Mouse (Mus musculus) urinary bladder, adult 18-20 months (tissue): Measurements from ENCODE around the gene Cdkn1a.

Experiments
- DNase-seq, 2 experiments: peaks; one replicate each; pipeline ENCODE4 v3.0.0; 2022; ENCODE audit warnings: low spot score in 2 of 2, mixed read lengths in 2 of 2

Gene Cdkn1a

DNA sequence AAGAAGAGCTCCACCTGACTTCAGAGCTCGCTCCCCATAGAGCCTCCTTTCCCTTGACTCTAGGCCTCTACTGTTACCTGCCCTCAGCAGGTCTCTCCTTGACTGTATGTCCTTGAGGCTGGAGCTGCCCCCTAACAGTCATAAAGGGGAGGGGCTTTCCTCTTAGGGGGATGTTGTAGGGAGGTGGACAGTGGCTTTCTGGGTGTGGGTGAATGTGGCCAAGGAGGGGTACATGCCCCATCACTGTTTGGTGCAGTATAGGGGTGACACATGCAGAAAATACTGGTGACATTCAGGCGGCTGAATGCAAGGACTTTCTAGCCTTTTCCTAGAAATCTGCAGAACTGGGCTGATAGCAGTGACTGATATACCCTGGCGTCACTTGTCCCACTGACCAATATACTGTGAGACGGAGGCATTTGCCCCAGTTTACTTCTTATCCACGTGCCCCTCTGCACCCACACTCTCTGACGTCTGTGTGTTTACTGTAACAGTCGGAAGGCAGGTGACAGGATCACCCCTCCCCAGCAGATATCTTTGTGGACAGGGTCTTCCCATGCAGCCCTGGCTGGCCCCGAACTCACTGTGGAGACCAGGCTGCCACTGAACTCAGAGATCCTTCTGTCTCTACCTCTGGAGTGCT lies 26.4 kb downstream of the Cdkn1a start:
- DNase-seq, result no peak

DNA sequence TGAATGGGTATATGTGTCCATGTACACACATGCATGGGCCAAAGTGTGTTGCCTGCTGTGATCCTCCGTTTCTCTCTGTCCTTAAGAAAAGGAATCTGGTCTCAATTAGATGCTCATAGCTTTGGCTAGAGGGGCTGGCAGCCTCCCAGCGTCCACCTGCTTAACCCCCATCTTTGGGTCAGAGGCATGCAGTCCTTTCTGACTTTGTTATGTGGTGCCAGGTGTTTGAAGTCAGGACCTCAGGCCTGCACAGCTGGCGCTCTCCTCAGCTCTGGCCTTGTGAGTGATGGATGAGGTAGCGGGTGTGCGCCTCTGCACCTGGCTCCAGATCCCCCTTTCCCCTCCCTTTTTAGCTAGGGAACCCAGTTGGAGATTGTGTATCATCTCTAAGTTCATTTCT lies 27.3 kb downstream of the Cdkn1a start:
- DNase-seq, result no peak

DNA sequence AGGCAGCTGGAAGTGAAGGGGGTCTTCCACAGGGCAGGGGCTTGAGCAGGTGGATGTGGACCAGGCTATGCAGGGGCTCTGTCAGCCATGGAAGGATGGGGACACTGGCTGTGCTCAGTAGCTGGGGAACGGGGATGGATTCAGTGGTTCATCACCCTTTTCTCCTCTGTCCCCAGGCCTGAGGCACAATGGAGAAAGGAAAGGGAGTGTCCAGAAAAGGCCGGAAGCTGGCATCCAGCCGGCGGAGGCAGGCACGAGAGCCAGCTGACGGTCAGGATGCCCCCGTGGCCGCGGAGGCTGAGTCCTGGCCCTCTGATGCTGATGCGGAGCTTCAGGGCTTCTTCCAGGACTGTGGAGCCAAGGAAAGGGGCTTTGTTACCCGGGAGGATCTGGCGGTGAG lies 29.9 kb downstream of the Cdkn1a start:
- no peak for DNase-seq

DNA sequence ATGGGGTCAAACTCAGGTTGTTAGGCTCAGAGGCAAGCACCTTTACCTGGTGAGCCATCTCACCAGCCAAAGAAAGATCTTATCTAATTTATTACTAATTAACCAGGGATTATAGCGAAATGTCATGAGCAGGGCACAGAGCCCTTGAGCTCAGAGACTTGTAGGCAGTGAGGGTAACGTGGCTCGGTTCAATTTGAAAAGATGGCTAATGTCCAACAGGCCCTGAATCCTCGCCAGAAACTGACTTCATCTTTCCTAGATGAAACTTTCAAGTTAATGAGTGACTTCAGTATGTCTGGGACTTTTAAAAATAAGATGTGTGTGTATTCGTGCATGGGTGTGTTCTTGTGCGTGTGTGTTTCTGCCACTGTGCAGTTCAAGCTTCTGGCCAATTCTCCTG lies 32.0 kb downstream of the Cdkn1a start:
- no peak for DNase-seq

DNA sequence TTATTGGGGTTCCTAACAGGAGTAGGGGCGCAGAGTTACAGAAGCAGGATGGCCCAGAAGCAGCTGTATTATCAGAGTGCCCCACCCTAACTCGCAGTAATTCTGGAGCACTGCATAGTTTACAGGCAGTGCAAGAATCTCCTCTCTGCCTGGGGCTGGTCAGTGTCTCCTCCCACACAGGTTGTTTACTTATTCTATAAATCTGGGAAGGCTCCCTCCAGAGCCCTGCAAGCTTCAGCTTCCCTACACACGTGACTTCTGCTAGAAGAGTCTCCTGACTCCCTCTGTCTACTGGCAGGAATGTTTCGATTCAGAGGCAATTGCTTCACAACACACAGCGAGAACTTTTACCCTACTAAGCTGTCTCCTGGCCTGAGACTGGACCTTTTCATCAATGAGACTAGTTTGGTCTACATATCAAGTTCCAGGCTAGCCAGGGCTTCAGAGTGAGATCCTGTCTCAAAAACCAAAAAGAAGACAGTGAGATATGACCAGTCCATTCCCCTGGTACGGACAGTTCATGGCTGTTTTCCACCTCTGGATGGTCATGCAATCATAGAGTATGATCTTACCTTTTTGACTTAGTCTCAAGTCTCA lies 32.9 kb downstream of the Cdkn1a start:
- peak in 1 of 2 experiments; percentile 34 for DNase-seq

DNA sequence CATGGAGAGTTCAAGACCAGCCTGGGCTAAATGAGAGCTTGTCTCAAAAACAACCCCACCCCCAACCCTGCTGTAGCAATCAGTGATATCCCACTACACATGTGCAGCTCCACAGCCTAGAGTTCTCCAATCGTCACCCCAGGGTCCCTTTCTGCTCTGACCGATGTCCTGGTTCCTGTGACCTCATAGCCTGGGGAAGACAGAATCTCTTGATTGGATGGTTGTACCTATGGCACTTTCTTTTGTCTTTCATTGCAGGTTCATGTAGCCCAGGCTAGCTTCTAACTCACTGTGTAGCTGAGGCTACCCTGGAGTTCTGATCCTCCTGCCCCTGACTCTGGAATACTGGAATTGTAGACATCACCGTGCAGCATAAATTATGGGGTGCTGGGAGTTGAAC lies 35.8 kb downstream of the Cdkn1a start:
- no peak for DNase-seq

DNA sequence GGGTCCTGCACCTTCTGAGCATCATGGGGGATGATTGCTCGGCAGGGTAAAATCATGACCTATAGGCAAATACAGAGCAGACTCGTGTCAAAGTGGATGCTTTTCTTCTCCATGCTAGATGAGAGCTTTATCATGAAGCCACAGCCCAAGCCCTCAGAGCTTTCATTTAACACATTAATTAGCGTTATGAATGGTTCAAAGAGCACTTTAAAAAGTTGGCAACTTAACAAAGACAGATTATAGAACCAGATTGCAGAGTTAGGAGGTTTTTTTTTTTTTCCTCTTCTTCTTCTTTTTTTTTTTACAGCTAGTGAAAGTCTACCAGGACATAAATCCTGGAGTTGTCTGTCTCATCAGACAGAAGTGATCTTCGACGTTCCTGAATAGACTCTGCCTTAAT lies 38.6 kb downstream of the Cdkn1a start:
- no peak for DNase-seq

DNA sequence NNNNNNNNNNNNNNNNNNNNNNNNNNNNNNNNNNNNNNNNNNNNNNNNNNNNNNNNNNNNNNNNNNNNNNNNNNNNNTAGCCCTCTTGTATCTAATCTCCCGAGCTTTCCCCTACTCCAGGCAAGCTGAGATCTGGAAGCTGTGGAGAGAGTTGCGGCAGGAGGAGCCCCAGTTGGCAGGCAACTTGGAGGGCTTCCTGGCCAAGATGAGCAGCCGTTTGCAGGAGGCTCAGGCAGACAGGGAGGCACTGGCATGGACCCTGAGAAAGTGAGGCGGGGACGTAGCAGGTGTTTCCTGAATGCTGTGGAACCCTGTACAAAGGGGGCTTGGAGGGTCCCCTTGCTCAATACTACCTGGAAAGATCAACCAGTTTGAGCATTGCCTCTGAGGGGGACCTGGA lies 44.3 kb downstream of the Cdkn1a start:
- no peak for DNase-seq

DNA sequence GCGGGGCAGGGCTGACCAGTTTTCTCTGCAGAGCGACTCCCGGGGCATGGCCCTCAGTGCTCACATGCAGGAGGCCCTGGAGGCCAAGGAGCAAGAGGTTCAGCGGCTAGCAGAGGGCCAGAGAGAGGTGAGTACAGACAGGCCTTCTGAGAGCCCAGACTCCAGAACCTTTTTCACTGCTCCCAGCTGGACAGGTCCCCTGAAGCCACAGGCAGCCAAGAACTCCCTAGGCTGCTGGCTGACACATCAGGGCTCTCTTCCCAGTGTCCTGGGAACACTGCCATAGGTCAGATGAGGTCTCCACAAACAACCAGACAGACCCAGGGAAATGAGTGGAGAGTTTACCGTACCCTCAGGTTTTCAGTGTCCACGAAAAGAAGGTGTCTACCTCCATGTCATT lies 45.5 kb downstream of the Cdkn1a start:
- peak in 1 of 2 experiments; percentile 65 for DNase-seq

DNA sequence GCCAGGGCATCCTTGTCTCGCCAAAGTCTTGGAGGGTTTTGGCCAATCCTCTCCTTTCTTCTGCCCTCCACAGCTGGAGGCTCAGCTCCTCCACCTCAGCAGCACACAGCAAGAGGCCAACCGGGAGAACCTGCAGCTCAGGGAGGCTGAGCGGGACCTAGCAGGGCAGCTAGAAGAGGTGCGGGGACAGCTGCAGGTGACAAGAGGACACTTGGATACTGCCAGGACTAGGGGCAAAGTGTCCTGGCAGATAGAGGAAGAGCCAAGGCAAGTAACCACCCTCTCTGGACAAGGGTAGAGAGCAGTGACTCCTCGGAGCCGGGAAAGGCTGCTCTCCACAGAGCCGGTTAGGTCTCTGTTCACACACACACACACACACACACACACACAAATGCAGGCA lies 47.1 kb downstream of the Cdkn1a start:
- no peak for DNase-seq

DNA sequence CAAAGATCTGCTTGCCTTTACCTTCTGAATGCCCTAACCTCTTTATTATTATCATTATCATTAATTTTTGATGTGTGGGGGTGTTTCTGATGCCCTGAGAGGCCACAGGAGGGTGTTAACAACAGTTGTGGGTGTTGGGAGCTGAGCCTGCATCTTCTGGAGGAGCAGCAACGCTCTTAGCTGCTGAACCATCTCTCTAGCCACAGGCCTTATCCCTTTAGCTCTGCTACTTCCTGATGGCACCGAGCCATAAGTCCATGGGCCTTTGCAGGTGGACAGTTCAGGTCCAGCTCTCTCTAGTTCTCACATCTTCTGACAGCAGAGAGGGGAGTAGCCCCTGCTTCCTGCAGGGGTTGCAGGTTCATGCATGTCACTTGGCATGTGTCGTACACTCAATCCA lies 50.8 kb downstream of the Cdkn1a start:
- DNase-seq, result no peak

DNA sequence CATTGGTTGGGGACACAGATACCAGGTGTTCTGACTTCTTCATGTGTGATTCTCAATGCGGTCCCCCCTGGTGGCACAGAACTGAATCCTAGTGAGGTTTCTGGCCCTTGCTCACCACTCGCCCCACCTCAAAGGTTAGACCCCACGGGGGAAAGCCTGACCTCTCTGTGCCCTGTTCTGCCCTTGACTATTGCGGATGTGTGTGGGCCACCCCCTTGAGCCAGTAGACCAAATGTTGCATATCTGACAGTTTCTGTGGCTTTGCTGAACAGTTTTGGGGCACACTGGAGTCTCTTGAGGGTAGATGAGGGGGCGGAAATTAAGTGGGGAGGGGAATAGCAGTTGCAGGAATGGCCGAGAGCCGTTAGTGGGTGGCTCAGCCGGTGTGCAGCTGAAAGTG lies 52.5 kb downstream of the Cdkn1a start:
- DNase-seq, result no peak

DNA sequence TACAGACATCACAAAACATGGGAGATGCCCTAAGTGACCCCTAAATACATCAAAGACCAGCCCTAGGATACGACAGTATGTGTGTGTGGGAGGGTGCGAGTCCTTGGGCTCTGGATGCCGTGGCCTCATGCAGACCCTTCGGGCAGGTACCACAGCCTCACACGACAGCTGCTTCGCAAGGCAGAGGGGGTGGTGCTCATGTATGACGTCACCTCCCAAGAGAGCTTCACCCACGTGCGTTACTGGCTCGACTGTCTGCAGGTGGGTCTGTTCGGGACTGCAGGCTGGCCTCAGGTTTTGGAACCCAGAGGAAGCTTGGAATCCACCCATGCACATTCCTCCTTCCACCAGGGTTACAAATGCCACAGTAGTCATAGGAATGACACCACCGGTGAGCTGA lies 54.3 kb downstream of the Cdkn1a start:
- DNase-seq, result no peak

DNA sequence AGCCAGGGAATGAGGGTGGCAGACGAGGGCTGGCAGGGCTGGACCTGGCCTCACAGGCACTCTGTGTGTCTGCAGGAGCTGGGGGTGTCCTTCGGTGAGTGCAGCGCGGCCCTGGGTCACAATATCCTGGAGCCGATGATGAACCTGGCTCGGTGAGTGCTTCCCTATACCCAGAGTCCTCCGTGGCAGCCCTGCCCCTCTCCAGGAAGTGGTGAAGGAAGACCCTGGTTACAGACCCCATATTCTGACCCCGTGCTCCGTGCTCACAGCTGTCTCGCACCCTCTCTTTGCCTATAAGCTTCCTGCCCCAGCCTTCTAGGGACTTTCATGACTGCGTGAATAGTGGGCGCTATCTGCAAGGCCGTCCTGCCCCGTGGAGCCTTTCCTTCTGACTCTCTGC lies 56.5 kb downstream of the Cdkn1a start:
- DNase-seq, result no peak

DNA sequence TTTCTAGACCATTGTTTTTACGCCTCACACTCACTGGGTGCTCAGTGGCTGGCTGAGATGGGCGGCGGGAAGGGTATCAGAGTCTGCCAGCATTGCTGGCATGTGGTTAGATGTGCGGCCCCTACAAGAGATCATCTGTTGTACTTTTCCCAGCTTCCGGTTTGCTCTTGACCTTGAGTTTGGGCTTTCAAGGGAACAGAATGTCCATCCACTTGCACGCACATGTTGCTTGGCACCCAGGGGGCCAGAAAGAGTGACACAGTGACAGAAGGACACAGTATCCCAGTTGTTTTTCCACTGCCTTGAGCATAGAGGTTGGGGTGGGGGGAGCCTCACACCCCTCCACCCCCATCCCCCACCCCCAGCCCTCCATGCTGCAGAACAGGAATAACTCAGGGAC lies 57.0 kb downstream of the Cdkn1a start:
- DNase-seq, result no peak

DNA sequence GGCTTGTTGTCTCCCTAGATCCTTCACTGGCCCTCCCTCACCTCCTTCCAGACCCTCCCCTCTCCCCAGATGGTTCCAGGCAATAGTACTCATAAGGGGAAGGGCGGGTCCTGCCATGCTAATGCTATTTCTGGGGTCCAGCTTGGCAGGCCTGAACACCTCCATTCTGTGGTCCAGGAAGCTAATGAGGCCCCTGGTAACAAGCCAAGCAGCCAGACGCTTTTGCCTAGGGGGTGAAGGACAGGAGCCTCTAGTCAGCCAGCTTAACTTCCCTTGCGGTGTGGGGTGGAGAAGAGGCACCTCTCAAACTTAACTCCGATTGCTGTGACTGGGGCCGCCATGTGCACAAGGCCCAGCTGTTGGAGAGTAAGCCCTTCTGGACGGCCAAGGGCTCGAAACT lies 59.0 kb downstream of the Cdkn1a start:
- DNase-seq, result no peak
